Mouse (Mus musculus): ENCODE measurements around the gene Slc25a35.

DNA sequence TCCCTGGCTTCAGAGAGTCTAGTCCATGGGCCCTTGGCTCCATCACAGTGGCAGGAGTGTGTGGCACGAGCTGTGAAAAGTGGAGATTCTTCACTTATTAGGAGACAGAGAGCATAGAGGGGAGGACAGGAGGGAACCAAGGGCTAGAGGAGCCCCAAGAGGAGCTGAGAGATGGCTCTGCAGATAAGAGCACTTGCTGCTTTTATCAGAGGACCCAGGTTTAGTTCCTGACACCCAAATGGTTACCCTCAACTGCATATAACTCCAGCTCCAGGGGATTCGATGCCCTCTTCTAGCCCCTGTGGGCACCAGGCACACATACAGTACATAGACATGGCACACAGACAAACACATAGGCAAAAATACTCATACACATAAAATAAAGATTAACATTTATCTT lies 43.2 kb upstream of the Slc25a35 start:
- no peak for TF ChIP-seq CTCF (IDR thresholded peaks at IDR 0.05; ENCODE audit: borderline replicate concordance, insufficient read depth, low read depth, low read length)
- TF ChIP-seq POLR2A (IDR thresholded peaks at IDR 0.05; ENCODE audit: borderline replicate concordance, insufficient read depth, low read length) = no peak
